Mouse (Mus musculus) adrenal gland, adult 8-10 months (tissue): ENCODE measurements at regions not wholly inside any gene's neighbourhood (a gene's known extent, or its start where the extent isn't known, plus 50 kb on each side); places are given as distances from the start of the nearest gene placed in this dataset.
A peak's percentile ranks its signal among the peaks of the same experiment; 100 is the strongest.

Experiments
- DNase-seq: peaks from one replicate; pipeline ENCODE4 v3.0.0; 2022

GRCm38 (mm10) chr10:43750401-43750800 is 151.1 kb downstream of the Qrsl1 start:
- DNase-seq: no peak

GRCm38 (mm10) chr10:43750854-43751253 is 150.7 kb downstream of the Qrsl1 start:
- DNase-seq: no peak

GRCm38 (mm10) chr10:43751881-43752675 is 149.5 kb downstream of the Qrsl1 start:
- DNase-seq: no peak

- no peak for DNase-seq
These were observed 144.5 kb downstream of the Qrsl1 start for GRCm38 (mm10) chr10:43756881-43757565.

- no peak for DNase-seq
These were observed 143.2 kb downstream of the Qrsl1 start for GRCm38 (mm10) chr10:43758124-43759025.

GRCm38 (mm10) chr10:43759186-43759905 is 142.2 kb downstream of the Qrsl1 start:
- DNase-seq: no peak

GRCm38 (mm10) chr10:43759906-43760281 is 141.7 kb downstream of the Qrsl1 start:
- DNase-seq: no peak

- DNase-seq: no peak
These were observed 139.5 kb downstream of the Qrsl1 start for GRCm38 (mm10) chr10:43761979-43762570.

- DNase-seq: no peak
These were observed 137.0 kb downstream of the Qrsl1 start for GRCm38 (mm10) chr10:43764581-43764980.

- DNase-seq: peak; percentile 30
These were observed 136.3 kb downstream of the Qrsl1 start for GRCm38 (mm10) chr10:43765275-43765674.

GRCm38 (mm10) chr10:43765829-43766486 is 135.6 kb downstream of the Qrsl1 start:
- no peak for DNase-seq

GRCm38 (mm10) chr10:43767961-43768726 is 133.4 kb downstream of the Qrsl1 start:
- DNase-seq: no peak

- no peak for DNase-seq
These were observed 132.5 kb downstream of the Qrsl1 start for GRCm38 (mm10) chr10:43769026-43769425.

- no peak for DNase-seq
These were observed 125.7 kb downstream of the Qrsl1 start for GRCm38 (mm10) chr10:43775807-43776206.

- DNase-seq: no peak
These were observed 123.6 kb downstream of the Qrsl1 start for GRCm38 (mm10) chr10:43777612-43778600.

GRCm38 (mm10) chr10:43780571-43780970 is 121.0 kb downstream of the Qrsl1 start:
- no peak for DNase-seq

GRCm38 (mm10) chr10:43783304-43783703 is 118.2 kb downstream of the Qrsl1 start:
- DNase-seq: no peak

GRCm38 (mm10) chr10:43790780-43791179 is 110.8 kb downstream of the Qrsl1 start:
- DNase-seq: no peak

- DNase-seq: no peak
These were observed 110.0 kb downstream of the Qrsl1 start for GRCm38 (mm10) chr10:43791525-43792021.
